Mouse (Mus musculus) stomach, postnatal 0 days (tissue): ENCODE measurements at regions not wholly inside any gene's neighbourhood (a gene's known extent, or its start where the extent isn't known, plus 50 kb on each side); places are given as distances from the start of the nearest gene placed in this dataset.

Experiments used
- ATAC-seq: fragments of 200-750 bp; cut with Nextera tagmentation; 2 replicates; pipeline ENCODE4 v1.8.0; 2017; ENCODE audit not compliant: low FRiP score, low TSS enrichment
- DNase-seq: peaks from one replicate; pipeline ENCODE4 v3.0.0-alpha.2; 2016; ENCODE audit warnings: low spot score
- H3K27ac ChIP-seq: fragments of 300-500 bp; sonication (generic); replicated peaks from 2 replicates; pipeline ENCODE4 v1.5.1; 2014; ENCODE audit warnings: mild to moderate bottlenecking, control low read depth
- H3K27me3 ChIP-seq: fragments of 300-500 bp; sonication (generic); 2 replicates; pipeline ENCODE4 v1.6.1; 2014; ENCODE audit warnings: low read length; ENCODE audit not compliant: control insufficient read depth, insufficient read depth
- H3K36me3 ChIP-seq: fragments of 300-500 bp; sonication (generic); 2 replicates; pipeline ENCODE4 v1.6.1; 2014; ENCODE audit warnings: low read length, mixed read lengths; ENCODE audit not compliant: control insufficient read depth, insufficient read depth
- H3K4me1 ChIP-seq: fragments of 300-500 bp; sonication (generic); replicated peaks from 2 replicates; pipeline ENCODE4 v1.6.1; 2014; ENCODE audit warnings: antibody characterized with exemption; ENCODE audit not compliant: control insufficient read depth, insufficient read depth
- H3K4me2 ChIP-seq: fragments of 300-500 bp; sonication (generic); replicated peaks from 2 replicates; pipeline ENCODE4 v1.6.1; 2014; ENCODE audit warnings: low read depth, mild to moderate bottlenecking, control low read depth, moderate library complexity
- H3K4me3 ChIP-seq: fragments of 300-500 bp; sonication (generic); 2 replicates; pipeline ENCODE4 v1.5.1; 2014; ENCODE audit warnings: low read depth, low read length, control low read depth
- H3K9ac ChIP-seq: fragments of 300-500 bp; sonication (generic); 2 replicates; pipeline ENCODE4 v1.6.1; 2014; ENCODE audit warnings: mild to moderate bottlenecking, low read length, control low read depth, mixed read lengths
- H3K9me3 ChIP-seq: fragments of 300-500 bp; sonication (generic); 2 replicates; pipeline ENCODE4 v1.6.1; 2016; ENCODE audit warnings: low read length; ENCODE audit not compliant: control insufficient read depth
- CTCF ChIP-seq: IDR thresholded peaks from 2 replicates; pipeline ENCODE4 v1.5.1; 2016; ENCODE audit warnings: antibody characterized with exemption, low read depth, mild to moderate bottlenecking, moderate library complexity
- EP300 ChIP-seq: optimal IDR thresholded peaks from 2 replicates; pipeline ENCODE3; 2016; ENCODE audit warnings: antibody characterized with exemption
- WGBS: fragments of 180-500 bp; shearing (Covaris S2); extraction: QIAGEN DNeasy Blood & Tissue Kit; methylation state at CpG from one replicate; pipeline ENCODE4 v1.1.7; 2014; 5-methylcytosine and 5-hydroxymethylcytosine counted together

DNA sequence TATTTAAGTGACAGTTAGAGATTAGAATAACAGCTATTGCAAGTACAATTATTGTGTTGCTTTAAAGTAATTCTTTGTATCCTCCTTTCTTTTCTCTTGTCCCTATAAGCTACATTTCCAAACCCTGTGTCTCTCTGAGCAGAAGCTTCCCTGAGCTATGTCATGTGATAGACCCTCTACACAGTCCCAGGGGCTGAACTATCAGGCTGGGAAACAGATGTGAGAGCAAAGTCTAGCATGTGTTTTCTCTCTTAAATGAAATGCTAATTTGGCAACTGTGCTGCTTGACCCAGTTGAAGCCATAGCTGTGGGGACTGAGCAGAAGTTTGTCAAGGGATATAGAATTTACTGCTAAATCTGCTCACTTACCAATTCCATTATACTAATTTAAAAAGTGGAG, 1389.9 kb downstream of the Defb40 start:
- no peak for ATAC-seq
- TF ChIP-seq EP300 (no peak), CTCF (no peak)
- no peak for DNase-seq

DNA sequence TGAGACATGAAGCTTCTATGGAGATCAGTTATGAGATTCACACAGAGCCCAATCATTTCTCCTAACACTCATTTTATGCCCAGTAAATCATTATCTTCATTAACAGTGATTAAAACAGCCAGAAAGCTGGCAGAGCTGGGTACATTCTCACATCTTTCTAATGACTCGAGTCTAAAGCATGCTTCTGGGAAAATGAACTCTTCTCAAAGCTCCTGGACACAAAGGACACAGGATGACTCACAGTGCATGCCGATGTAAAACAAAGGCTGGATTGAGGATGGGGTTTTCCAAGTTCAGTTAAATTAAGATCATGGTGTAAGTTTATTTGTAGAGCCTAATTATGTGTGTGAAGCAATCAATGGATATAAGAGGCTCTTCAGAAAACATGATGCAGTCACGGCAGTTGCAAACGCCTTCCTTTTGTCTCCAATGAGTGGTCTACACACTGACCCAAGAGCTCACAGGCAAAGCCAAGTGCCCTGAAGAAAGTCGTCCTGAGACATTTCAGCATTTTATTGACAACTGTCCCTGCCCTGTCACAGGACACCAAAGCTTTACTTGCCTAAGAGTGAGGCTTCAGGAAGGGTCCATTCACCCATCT, 1390.7 kb downstream of the Defb40 start:
- H3K9ac ChIP-seq: no peak overlapping the region
- H3K27me3 ChIP-seq: no peaks in the 10 kb centered on the region
- ATAC-seq (no peak), DNase-seq (no peak)
- no peak overlapping the region for H3K4me2 ChIP-seq
- no peak overlapping the region for H3K27ac ChIP-seq
- no peak for TF ChIP-seq EP300
- TF ChIP-seq CTCF: no peak
- H3K36me3 ChIP-seq: no peaks in the 10 kb centered on the region
- H3K9me3 ChIP-seq: no peaks in the 10 kb centered on the region
- H3K4me1 ChIP-seq: no peaks in the 10 kb centered on the region
- no peak overlapping the region for H3K4me3 ChIP-seq
- WGBS: 62% methylated on average over 5 of the region's 5 CpGs

More for the DNA sequence above, 1389.9 kb downstream of the Defb40 start:
- H3K9me3 ChIP-seq: no peaks in the 10 kb centered on the region
- no peaks in the 10 kb centered on the region for H3K4me1 ChIP-seq
- H3K9ac ChIP-seq: no peak overlapping the region
- no peaks in the 10 kb centered on the region for H3K27me3 ChIP-seq
- no peak overlapping the region for H3K4me2 ChIP-seq
- no peaks in the 10 kb centered on the region for H3K36me3 ChIP-seq
- no peak overlapping the region for H3K27ac ChIP-seq
- no peak overlapping the region for H3K4me3 ChIP-seq
